Mouse (Mus musculus) heart, postnatal 4 days (tissue): ENCODE measurements around the gene Elp4. TPM values are rescaled to one million over a fixed set of nuclear protein-coding genes. Genes with fewer than 3 reads are reported as not detected.

Experiments
- DNase-seq: peaks from one replicate; pipeline ENCODE4 v3.0.0; 2021
- total RNA-seq, 2 experiments: library from RNA; stranded (reverse); gene quantifications; 2 replicates each; pipeline ENCODE4 v1.2.3; 2021

The Elp4 gene
- total RNA-seq, 2 experiments from 2014 or later, result 18.8 TPM

- DNase-seq, result no peak
Observed at GRCm38 (mm10) chr2:105669881-105670730, 234.3 kb downstream of the Elp4 start.

- no peak for DNase-seq
Observed at GRCm38 (mm10) chr2:105669371-105669861, 234.9 kb downstream of the Elp4 start.

GRCm38 (mm10) chr2:105668271-105669270 is 235.8 kb downstream of the Elp4 start, which contains the start of gene Pax6:
Gene Pax6 (plus strand): TSS chr2:105668900.
- no peak for DNase-seq

GRCm38 (mm10) chr2:105667626-105667950 is 236.8 kb downstream of the Elp4 start:
- no peak for DNase-seq

GRCm38 (mm10) chr2:105666763-105667625 is 237.4 kb downstream of the Elp4 start:
- no peak for DNase-seq

GRCm38 (mm10) chr2:105666331-105666730 is 238.0 kb downstream of the Elp4 start:
- DNase-seq, result no peak

GRCm38 (mm10) chr2:105665491-105666250 is 238.7 kb downstream of the Elp4 start:
- DNase-seq, result no peak

GRCm38 (mm10) chr2:105664996-105665395 is 239.4 kb downstream of the Elp4 start:
- DNase-seq, result no peak

GRCm38 (mm10) chr2:105663101-105663511 is 241.3 kb downstream of the Elp4 start:
- no peak for DNase-seq

- no peak for DNase-seq
Observed at GRCm38 (mm10) chr2:105662606-105663005, 241.8 kb downstream of the Elp4 start.

GRCm38 (mm10) chr2:105662121-105662520 is 242.2 kb downstream of the Elp4 start:
- DNase-seq, result no peak

- no peak for DNase-seq
Observed at GRCm38 (mm10) chr2:105661623-105662066, 242.7 kb downstream of the Elp4 start.

- DNase-seq, result no peak
Observed at GRCm38 (mm10) chr2:105660874-105661622, 243.3 kb downstream of the Elp4 start.

- DNase-seq, result no peak
Observed at GRCm38 (mm10) chr2:105659926-105660873, 244.2 kb downstream of the Elp4 start.

GRCm38 (mm10) chr2:105659350-105659749 is 245.0 kb downstream of the Elp4 start:
- DNase-seq, result no peak

- DNase-seq, result no peak
Observed at GRCm38 (mm10) chr2:105656456-105656855, 247.9 kb downstream of the Elp4 start.
